Mouse (Mus musculus) macrophage (primary cell): ENCODE data around the gene Opa3. TPM values are rescaled to one million over a fixed set of nuclear protein-coding genes. Genes with fewer than 3 reads are reported as not detected.
A peak's percentile ranks its signal among the peaks of the same experiment; 100 is the strongest.

Experiments used
- H3K27ac ChIP-seq: fragments of 350-480 bp; formaldehyde crosslinking; 2 replicates; pipeline ENCODE4 v1.9.0; 2021
- H3K36me3 ChIP-seq: fragments of 350-480 bp; formaldehyde crosslinking; 2 replicates; pipeline ENCODE4 v1.9.0; 2021; ENCODE audit errors: inconsistent target
- H3K4me3 ChIP-seq: fragments of 350-480 bp; formaldehyde crosslinking; 2 replicates; pipeline ENCODE4 v1.9.0; 2021; ENCODE audit errors: inconsistent target
- H3K79me2 ChIP-seq: fragments of 350-480 bp; formaldehyde crosslinking; 2 replicates; pipeline ENCODE4 v1.9.0; 2021; ENCODE audit errors: inconsistent target
- WGBS: methylation state at CpG from one replicate; pipeline ENCODE4 v1.1.7; 2026; ENCODE audit warnings: inconsistent platforms; ENCODE audit not compliant: missing documents; 5-methylcytosine and 5-hydroxymethylcytosine counted together
- polyA plus RNA-seq: library from polyadenylated mRNA; stranded (reverse); fragments of 250-400 nt; gene quantifications from 3 replicates; pipeline ENCODE4 v1.2.4, GENCODE M21; 2018; ENCODE audit warnings: inconsistent platforms

The Opa3 gene
- polyA plus RNA-seq, 1 experiment from 2014 or later = 18.5 TPM

- no peak overlapping the region for H3K27ac ChIP-seq
- no peak overlapping the region for H3K4me3 ChIP-seq
- peaks cover 18% of the 10 kb centered on the region; the same call in 1 of the 2 replicates for H3K36me3 ChIP-seq
- H3K79me2 ChIP-seq = no peaks in the 10 kb centered on the region
- WGBS = 72% methylated on average over 7 of the region's 7 CpGs
These were observed 19.1 kb upstream of the Opa3 start for GRCm38 (mm10) chr7:19208944-19209472.

GRCm38 (mm10) chr7:19209494-19209893 is 18.6 kb upstream of the Opa3 start:
- Histone ChIP-seq H3K36me3 (peaks cover 14% of the 10 kb centered on the region; the same call in 1 of the 2 replicates), H3K27ac (no peak overlapping the region), H3K79me2 (no peaks in the 10 kb centered on the region), H3K4me3 (no peak overlapping the region)
- WGBS = 93% methylated on average over 4 of the region's 4 CpGs

GRCm38 (mm10) chr7:19210010-19210409 is 18.1 kb upstream of the Opa3 start:
- H3K4me3 ChIP-seq = no peak overlapping the region
- no peaks in the 10 kb centered on the region for H3K79me2 ChIP-seq
- WGBS = 94% methylated on average over 5 of the region's 5 CpGs
- no peak overlapping the region for H3K27ac ChIP-seq
- H3K36me3 ChIP-seq = peaks cover 8% of the 10 kb centered on the region; the same call in 1 of the 2 replicates

- 92% methylated on average over 5 of the region's 5 CpGs for WGBS
- Histone ChIP-seq H3K36me3 (no peaks in the 10 kb centered on the region), H3K27ac (no peak overlapping the region), H3K4me3 (no peak overlapping the region), H3K79me2 (no peaks in the 10 kb centered on the region)
These were observed 17.0 kb upstream of the Opa3 start for GRCm38 (mm10) chr7:19211041-19211675.

- 9% methylated on average over 30 of the region's 30 CpGs for WGBS
These were observed 16.0 kb upstream of the Opa3 start, which contains the start of gene Gpr4 for GRCm38 (mm10) chr7:19211996-19212755. Gene Gpr4, plus strand, starts transcription at chr7:19212538.

GRCm38 (mm10) chr7:19213385-19213784 is 14.7 kb upstream of the Opa3 start:
- Histone ChIP-seq H3K27ac (no peak overlapping the region), H3K36me3 (no peaks in the 10 kb centered on the region)
- WGBS = 86% methylated on average over 2 of the region's 2 CpGs

More at GRCm38 (mm10) chr7:19211996-19212755, 16.0 kb upstream of the Opa3 start, which contains the start of gene Gpr4:
- Histone ChIP-seq H3K79me2 (no peaks in the 10 kb centered on the region), H3K36me3 (no peaks in the 10 kb centered on the region), H3K27ac (no peak within 1 kb of the TSS), H3K4me3 (no peak within 1 kb of the TSS)

GRCm38 (mm10) chr7:19214369-19214768 is 13.8 kb upstream of the Opa3 start:
- no peak overlapping the region for H3K4me3 ChIP-seq
- no peak overlapping the region for H3K27ac ChIP-seq
- WGBS = 11% methylated on average over 7 of the region's 7 CpGs
- H3K36me3 ChIP-seq = no peaks in the 10 kb centered on the region
- H3K79me2 ChIP-seq = no peaks in the 10 kb centered on the region

More at GRCm38 (mm10) chr7:19213385-19213784, 14.7 kb upstream of the Opa3 start:
- Histone ChIP-seq H3K4me3 (no peak overlapping the region), H3K79me2 (no peaks in the 10 kb centered on the region)

- Histone ChIP-seq H3K4me3 (no peak overlapping the region), H3K36me3 (no peaks in the 10 kb centered on the region), H3K27ac (no peak overlapping the region), H3K79me2 (no peaks in the 10 kb centered on the region)
- WGBS = 5% methylated on average over 7 of the region's 9 CpGs
These were observed 13.2 kb upstream of the Opa3 start for GRCm38 (mm10) chr7:19214940-19215339.

- no peaks in the 10 kb centered on the region for H3K36me3 ChIP-seq
- no peak overlapping the region for H3K4me3 ChIP-seq
- peak overlapping the region; percentile 14; the same call in 1 of the 2 replicates for H3K27ac ChIP-seq
- H3K79me2 ChIP-seq = no peaks in the 10 kb centered on the region
- 18% methylated on average over 5 of the region's 5 CpGs for WGBS
These were observed 10.6 kb upstream of the Opa3 start for GRCm38 (mm10) chr7:19217492-19217891.

- H3K36me3 ChIP-seq = no peaks in the 10 kb centered on the region
- H3K27ac ChIP-seq = peak overlapping the region; percentile 14
- no peaks in the 10 kb centered on the region for H3K79me2 ChIP-seq
- H3K4me3 ChIP-seq = no peak overlapping the region
- 15% methylated on average over 3 of the region's 3 CpGs for WGBS
These were observed 10.2 kb upstream of the Opa3 start for GRCm38 (mm10) chr7:19217944-19218343.

- H3K27ac ChIP-seq = no peak overlapping the region
- 93% methylated on average over 3 of the region's 3 CpGs for WGBS
These were observed 8.1 kb upstream of the Opa3 start for GRCm38 (mm10) chr7:19220061-19220460.

GRCm38 (mm10) chr7:19222189-19222588 is 5.9 kb upstream of the Opa3 start:
- H3K27ac ChIP-seq = no peak overlapping the region
- H3K36me3 ChIP-seq = no peaks in the 10 kb centered on the region
- H3K79me2 ChIP-seq = no peaks in the 10 kb centered on the region
- 94% methylated on average over 14 of the region's 16 CpGs for WGBS
- no peak overlapping the region for H3K4me3 ChIP-seq

More at GRCm38 (mm10) chr7:19220061-19220460, 8.1 kb upstream of the Opa3 start:
- H3K4me3 ChIP-seq = no peak overlapping the region
- H3K79me2 ChIP-seq = no peaks in the 10 kb centered on the region
- no peaks in the 10 kb centered on the region for H3K36me3 ChIP-seq

- Histone ChIP-seq H3K4me3 (no peak overlapping the region), H3K79me2 (no peaks in the 10 kb centered on the region), H3K27ac (no peak overlapping the region), H3K36me3 (no peaks in the 10 kb centered on the region)
- WGBS = 94% methylated on average over 9 of the region's 14 CpGs
These were observed 5.3 kb upstream of the Opa3 start for GRCm38 (mm10) chr7:19222875-19223274.

- Histone ChIP-seq H3K36me3 (no peaks in the 10 kb centered on the region), H3K27ac (no peak overlapping the region), H3K4me3 (no peak overlapping the region), H3K79me2 (peaks cover 7% of the 10 kb centered on the region)
- WGBS = 94% methylated on average over 3 of the region's 4 CpGs
These were observed 3.2 kb upstream of the Opa3 start for GRCm38 (mm10) chr7:19224933-19225332.
